Comparison of ENCODE assay signal across 9 mouse cellular contexts in genomic region chr2:104299160-104299559, GRCm38 (mm10).
A peak's percentile ranks its signal among the peaks of the same experiment; 100 is the strongest.
DNase-seq lines count a peak whose midpoint lies in the region; ATAC-seq and TF ChIP-seq lines count a peak whose summit lies in the region.
"Had no signal": no experiment of that assay in that cellular context is flagged by ENCODE, and none has a peak within 500 bp of the region (broad histone marks: within the 10 kb centered on the region; RNA-seq: fewer than 3 reads in every experiment).

No protein-coding gene starts in this region.

- no peak for TF ChIP-seq EP300 in heart, adult 2 months (IDR thresholded peaks at IDR 0.05; ENCODE audit: insufficient read depth, low read depth, low read length)

- no peak overlapping the region for H3K4me3 ChIP-seq in heart, adult 2 months
- no peak overlapping the region for H3K4me3 ChIP-seq in G1E (ENCODE audit: low read depth, low read length)
- H3K4me3 ChIP-seq in embryonic facial prominence, embryonic 10.5 days, result no peak overlapping the region
- no peak overlapping the region for H3K4me3 ChIP-seq in limb, embryonic 10.5 days
- H3K4me3 ChIP-seq in forebrain, embryonic 12.5 days (replicated peaks), result no peak overlapping the region
- H3K4me3 ChIP-seq: limb, embryonic 12.5 days had no signal

- no peaks in the 10 kb centered on the region for H3K36me3 ChIP-seq in heart, adult 2 months (ENCODE audit: control insufficient read depth, insufficient read depth, low read length)
- no peaks in the 10 kb centered on the region for H3K36me3 ChIP-seq in G1E (replicated peaks)
- no peaks in the 10 kb centered on the region for H3K36me3 ChIP-seq in embryonic facial prominence, embryonic 10.5 days (replicated peaks)
- H3K36me3 ChIP-seq in limb, embryonic 10.5 days, result no peaks in the 10 kb centered on the region
- no peaks in the 10 kb centered on the region for H3K36me3 ChIP-seq in forebrain, embryonic 12.5 days (replicated peaks)
- H3K36me3 ChIP-seq: limb, embryonic 12.5 days had no signal

- H3K9me3 ChIP-seq in G1E (replicated peaks), result no peaks in the 10 kb centered on the region
- no peaks in the 10 kb centered on the region for H3K9me3 ChIP-seq in embryonic facial prominence, embryonic 10.5 days
- H3K9me3 ChIP-seq in limb, embryonic 10.5 days (replicated peaks), result no peaks in the 10 kb centered on the region
- H3K9me3 ChIP-seq in forebrain, embryonic 12.5 days, result no peaks in the 10 kb centered on the region
- H3K9me3 ChIP-seq: limb, embryonic 12.5 days had no signal

- 11% methylated on average over 7 of the region's 7 CpGs for WGBS in heart, adult 2 months
- WGBS in embryonic facial prominence, embryonic 10.5 days, result 18% methylated on average over 7 of the region's 7 CpGs
- WGBS in limb, embryonic 10.5 days, result 20% methylated on average over 7 of the region's 7 CpGs
- WGBS in forebrain, embryonic 12.5 days, result 19% methylated on average over 7 of the region's 7 CpGs

- no peak overlapping the region for H3K4me2 ChIP-seq in forebrain, embryonic 12.5 days
- H3K4me2 ChIP-seq: limb, embryonic 12.5 days had no signal

- H3K9ac ChIP-seq in heart, adult 2 months (ENCODE audit: low read depth, low read length), result no peak overlapping the region
- H3K9ac ChIP-seq in forebrain, embryonic 12.5 days, result no peak overlapping the region
- H3K9ac ChIP-seq: limb, embryonic 12.5 days had no signal

- H3K4me1 ChIP-seq in heart, adult 2 months (ENCODE audit: control insufficient read depth, insufficient read depth, low read length), result no peaks in the 10 kb centered on the region
- no peaks in the 10 kb centered on the region for H3K4me1 ChIP-seq in G1E (ENCODE audit: insufficient read depth, low read depth, low read length)
- no peaks in the 10 kb centered on the region for H3K4me1 ChIP-seq in embryonic facial prominence, embryonic 10.5 days
- no peaks in the 10 kb centered on the region for H3K4me1 ChIP-seq in limb, embryonic 10.5 days
- H3K4me1 ChIP-seq in forebrain, embryonic 12.5 days, result no peaks in the 10 kb centered on the region
- H3K4me1 ChIP-seq: limb, embryonic 12.5 days had no signal

- no peaks in the 10 kb centered on the region for H3K79me2 ChIP-seq in heart, adult 2 months (replicated peaks; ENCODE audit: control insufficient read depth, insufficient read depth, low read length)

- no peak for ATAC-seq in G1E (ENCODE audit: extremely low read depth, insufficient number of reproducible peaks, low FRiP score, poor library complexity, severe bottlenecking)
- ATAC-seq in forebrain, embryonic 12.5 days (ENCODE audit: low FRiP score), result no peak

- H3K27me3 ChIP-seq in heart, adult 2 months (ENCODE audit: control insufficient read depth, insufficient read depth, low read length), result no peaks in the 10 kb centered on the region
- no peaks in the 10 kb centered on the region for H3K27me3 ChIP-seq in G1E (ENCODE audit: insufficient read depth, low read length)
- no peaks in the 10 kb centered on the region for H3K27me3 ChIP-seq in embryonic facial prominence, embryonic 10.5 days (replicated peaks; ENCODE audit: low read depth, poor library complexity, severe bottlenecking)
- H3K27me3 ChIP-seq in limb, embryonic 10.5 days (ENCODE audit: low read depth, poor library complexity, severe bottlenecking), result no peaks in the 10 kb centered on the region
- H3K27me3 ChIP-seq in forebrain, embryonic 12.5 days, result no peaks in the 10 kb centered on the region
- H3K27me3 ChIP-seq: limb, embryonic 12.5 days had no signal

- intact Hi-C loops in heart, adult 2 months (cut with DNase I), result no loop called here

- TF ChIP-seq CTCF in heart, adult 2 months (IDR thresholded peaks at IDR 0.05), result no peak
- no peak for TF ChIP-seq CTCF in G1E (IDR thresholded peaks at IDR 0.05; ENCODE audit: low read depth, low read length)

- DNase-seq in heart, adult 2 months, result peak; percentile 9 to 34
- DNase-seq in heart, adult 9 months (ENCODE audit: low spot score in 2 of 2), result no peak
- DNase-seq in G1E (ENCODE audit: low spot score), result peak; percentile 34
- peak; percentile 88 for DNase-seq in embryonic facial prominence, embryonic 10.5 days (ENCODE audit: low spot score)
- DNase-seq in limb, embryonic 10.5 days (ENCODE audit: low spot score), result peak; percentile 91
- peak; percentile 24 for DNase-seq in ovary, adult 18-20 months (ENCODE audit: low spot score)
- no peak for DNase-seq in T-cell, adult 2 months (ENCODE audit: low spot score)

- no peak overlapping the region for H3K27ac ChIP-seq in heart, adult 2 months
- no peak overlapping the region for H3K27ac ChIP-seq in embryonic facial prominence, embryonic 10.5 days (replicated peaks)
- H3K27ac ChIP-seq in limb, embryonic 10.5 days, result no peak overlapping the region
- H3K27ac ChIP-seq in forebrain, embryonic 12.5 days, result no peak overlapping the region
- H3K27ac ChIP-seq: limb, embryonic 12.5 days had no signal

- no peak for TF ChIP-seq POLR2A in heart, adult 2 months (IDR thresholded peaks at IDR 0.05; ENCODE audit: insufficient read depth, low read depth, low read length)

Comparison
In these comparisons a context has a peak if more than half of its experiments do, and no peak if none do; other contexts are left out.
1. DNase-seq: peak in heart, adult 2 months (2 of 2), G1E (single experiment), embryonic facial prominence, embryonic 10.5 days (single experiment), limb, embryonic 10.5 days (single experiment) and ovary, adult 18-20 months (single experiment); none in heart, adult 9 months (0 of 2) and T-cell, adult 2 months (single experiment).